ENCODE assay signal across 9 mouse cellular contexts in genomic region chr6:56049104-56049503, GRCm38 (mm10). TPM values are rescaled to one million over a fixed set of nuclear protein-coding genes. Genes with fewer than 3 reads are reported as not detected.
DNase-seq lines count a peak whose midpoint lies in the region; TF ChIP-seq lines count a peak whose summit lies in the region.
"Had no signal": no experiment of that assay in that cellular context is flagged by ENCODE, and none has a peak within 500 bp of the region (broad histone marks: within the 10 kb centered on the region; RNA-seq: fewer than 3 reads in every experiment).

No protein-coding gene starts in this region.

- no peak for TF ChIP-seq CTCF in lung, adult 2 months (IDR thresholded peaks at IDR 0.05; ENCODE audit: insufficient read depth, low read length)

- no peak for TF ChIP-seq POLR2A in lung, adult 2 months (IDR thresholded peaks at IDR 0.05; ENCODE audit: borderline replicate concordance, extremely low read depth, low read depth, low read length)

- no peaks in the 10 kb centered on the region for H3K4me1 ChIP-seq in lung, adult 2 months (ENCODE audit: control insufficient read depth, insufficient read depth, low read length)
- H3K4me1 ChIP-seq: liver, embryonic 15.5 days had no signal

- DNase-seq in cerebellum, adult 11 months: peak; percentile 7
- DNase-seq in cerebellum, adult 11-12 months: no peak
- DNase-seq in lung, postnatal 10 days: peak; percentile 17
- DNase-seq in lung, adult 2 months: no peak
- DNase-seq in embryo, embryonic 9.5 days (ENCODE audit: extremely low spot score): peak; percentile 47
- peak; percentile 41 to 44 for DNase-seq in layer of hippocampus, postnatal 10 days (ENCODE audit: low spot score in 2 of 2)
- no peak for DNase-seq in thymus, postnatal 10 days (ENCODE audit: low spot score in 2 of 2)
- DNase-seq in right cerebral cortex, postnatal 4 days: no peak

- WGBS in lung, adult 2 months: 25% methylated on average over 4 of the region's 4 CpGs

- H3K4me3 ChIP-seq in lung, adult 2 months (replicated peaks; ENCODE audit: extremely low read depth, low read depth, low read length): no peak overlapping the region
- H3K4me3 ChIP-seq: liver, embryonic 15.5 days had no signal

RNA-seq across cellular contexts. Expression of gene Ppp1r17, which starts 31.8 kb away (rescaled TPM):
- polyA plus RNA-seq in lung, adult 2 months (2012; rRNA removed): not detected in 2 replicates
- under 1 TPM; 0.66 to 0.69 TPM for total RNA-seq in layer of hippocampus, postnatal 10 days (2021)
- polyA plus RNA-seq: liver, embryonic 15.5 days had no signal

Comparison
In these comparisons a context has a peak if more than half of its experiments do, and no peak if none do; other contexts are left out.
1. DNase-seq: peak in cerebellum, adult 11 months (single experiment), lung, postnatal 10 days (single experiment), embryo, embryonic 9.5 days (single experiment) and layer of hippocampus, postnatal 10 days (2 of 2); none in cerebellum, adult 11-12 months (single experiment), lung, adult 2 months (single experiment), thymus, postnatal 10 days (0 of 2) and right cerebral cortex, postnatal 4 days (single experiment).